Mouse (Mus musculus) kidney, embryonic 14.5 days (tissue): ENCODE results near the gene Isy1. TPM values are rescaled to one million over a fixed set of nuclear protein-coding genes. Genes with fewer than 3 reads are reported as not detected.

Experiments used
- ATAC-seq: fragments of 200-750 bp; cut with Nextera tagmentation; 2 replicates; pipeline ENCODE4 v1.8.0; 2017; ENCODE audit warnings: moderate number of reproducible peaks, mild to moderate bottlenecking, moderate TSS enrichment, moderate library complexity; ENCODE audit not compliant: low FRiP score, low TSS enrichment
- H3K27ac ChIP-seq: fragments of 300-500 bp; sonication (generic); 2 replicates; pipeline ENCODE4 v1.5.1; 2014; ENCODE audit warnings: low read depth, mild to moderate bottlenecking, low read length, moderate library complexity, mixed read lengths
- H3K27me3 ChIP-seq: fragments of 300-500 bp; sonication (generic); 2 replicates; pipeline ENCODE4 v1.6.1; 2014; ENCODE audit warnings: mild to moderate bottlenecking, low read length; ENCODE audit not compliant: control insufficient read depth, insufficient read depth
- H3K36me3 ChIP-seq: fragments of 300-500 bp; sonication (generic); 2 replicates; pipeline ENCODE4 v1.6.1; 2014; ENCODE audit warnings: low read length, mixed read lengths; ENCODE audit not compliant: control insufficient read depth, insufficient read depth
- H3K4me1 ChIP-seq: fragments of 300-500 bp; sonication (generic); 2 replicates; pipeline ENCODE4 v1.6.1; 2014; ENCODE audit warnings: low read length, mixed read lengths; ENCODE audit not compliant: control insufficient read depth, insufficient read depth
- H3K4me2 ChIP-seq: fragments of 300-500 bp; sonication (generic); replicated peaks from 2 replicates; pipeline ENCODE4 v1.6.1; 2014; ENCODE audit warnings: low read depth, mild to moderate bottlenecking, low read length
- H3K4me3 ChIP-seq: fragments of 300-500 bp; sonication (generic); 2 replicates; pipeline ENCODE4 v1.5.1; 2014; ENCODE audit warnings: mild to moderate bottlenecking, low read length
- H3K9ac ChIP-seq: fragments of 300-500 bp; sonication (generic); 2 replicates; pipeline ENCODE4 v1.6.1; 2014; ENCODE audit warnings: low read depth, mild to moderate bottlenecking, low read length, moderate library complexity
- H3K9me3 ChIP-seq: fragments of 300-500 bp; sonication (generic); 2 replicates; pipeline ENCODE4 v1.6.1; 2016; ENCODE audit warnings: low read length; ENCODE audit not compliant: control insufficient read depth
- WGBS: fragments of 180-500 bp; shearing (Covaris S2); extraction: QIAGEN DNeasy Blood & Tissue Kit; methylation state at CpG from one replicate; pipeline ENCODE4 v1.1.7; 2014; 5-methylcytosine and 5-hydroxymethylcytosine counted together
- polyA plus RNA-seq: library from polyadenylated mRNA; unstranded; fragments of >200 nt; fragmentation: Nextera tagmentation; extraction: Ambion mirVana; gene quantifications from 2 replicates; pipeline ENCODE4 v1.2.1, GENCODE M21; 2014

Isy1 gene
- polyA plus RNA-seq, 1 experiment from 2014 or later = 63.5 TPM

DNA sequence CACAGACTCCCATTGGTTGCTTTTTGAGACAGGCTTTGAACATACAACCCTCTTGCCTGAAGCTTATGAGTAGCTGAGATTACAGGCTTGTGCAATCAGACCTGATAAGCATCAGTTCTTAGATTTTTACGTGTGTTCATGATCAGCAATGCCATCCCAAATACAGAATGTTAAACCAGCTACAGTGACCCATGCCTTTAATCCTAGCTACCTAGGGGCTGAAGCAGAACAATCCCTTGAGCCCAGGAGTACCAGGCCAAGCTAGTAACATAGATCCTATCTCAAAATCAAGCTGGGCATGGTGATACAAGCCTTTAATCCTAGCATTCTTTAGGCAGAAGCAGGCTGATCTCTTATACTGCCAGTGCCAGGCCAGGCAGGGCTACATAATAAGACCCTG, 34.6 kb downstream of the Isy1 start:
- no peak overlapping the region for H3K4me3 ChIP-seq
- no peaks in the 10 kb centered on the region for H3K9me3 ChIP-seq
- no peaks in the 10 kb centered on the region for H3K27me3 ChIP-seq
- H3K4me2 ChIP-seq = no peak overlapping the region
- H3K4me1 ChIP-seq = no peaks in the 10 kb centered on the region
- H3K36me3 ChIP-seq = no peaks in the 10 kb centered on the region
- no peak for ATAC-seq
- 85% methylated on average over 1 of the region's 1 CpGs for WGBS
- no peak overlapping the region for H3K9ac ChIP-seq
- no peak overlapping the region for H3K27ac ChIP-seq

DNA sequence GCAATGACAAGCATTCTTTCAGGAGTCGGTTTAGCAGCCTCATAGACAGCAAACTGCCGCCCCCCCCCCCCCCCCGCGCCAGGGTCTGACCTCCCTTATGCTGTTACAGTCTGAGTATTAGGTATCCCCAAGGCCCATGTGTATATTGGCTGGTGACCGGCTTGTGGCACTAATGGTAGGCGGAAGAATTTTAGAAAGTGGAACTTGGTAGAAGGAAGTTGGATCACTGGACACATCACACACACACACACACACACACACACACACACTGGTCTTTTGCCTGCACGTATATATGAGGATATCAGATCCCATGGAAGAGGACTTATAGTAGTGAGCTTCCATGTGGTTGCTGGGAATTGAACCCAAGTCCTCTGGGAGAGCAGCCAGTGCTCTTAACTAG, 36.1 kb downstream of the Isy1 start:
- no peaks in the 10 kb centered on the region for H3K36me3 ChIP-seq
- no peaks in the 10 kb centered on the region for H3K9me3 ChIP-seq
- no peak overlapping the region for H3K9ac ChIP-seq
- WGBS = 85% methylated on average over 7 of the region's 7 CpGs
- H3K4me3 ChIP-seq = no peak overlapping the region
- peaks cover 4% of the 10 kb centered on the region; the same call in 1 of the 2 replicates for H3K4me1 ChIP-seq
- ATAC-seq = no peak
- no peaks in the 10 kb centered on the region for H3K27me3 ChIP-seq
- no peak overlapping the region for H3K4me2 ChIP-seq
- no peak overlapping the region for H3K27ac ChIP-seq

DNA sequence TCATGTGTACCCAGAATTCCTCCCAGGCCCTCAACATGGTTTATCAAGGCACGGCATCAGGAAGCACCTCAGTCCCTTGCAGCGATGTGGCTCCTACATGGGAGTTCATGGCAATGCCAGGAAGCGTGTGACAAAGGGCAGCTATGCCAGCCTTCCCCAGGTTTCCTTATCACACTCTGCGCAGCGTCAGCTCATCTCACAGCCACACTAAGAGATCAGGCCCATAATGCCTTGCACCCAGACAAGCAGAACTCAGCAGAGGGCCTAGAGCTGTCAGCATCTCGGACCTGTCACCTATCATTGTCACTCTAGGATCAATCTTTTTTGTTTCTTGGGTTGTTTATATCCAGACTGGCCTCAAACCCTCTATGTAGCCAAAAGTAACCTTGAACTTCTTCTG, 39.0 kb downstream of the Isy1 start:
- ATAC-seq = no peak
- WGBS = 89% methylated on average over 6 of the region's 6 CpGs
- H3K4me2 ChIP-seq = no peak overlapping the region
- peaks cover 6% of the 10 kb centered on the region; the same call in 1 of the 2 replicates for H3K4me1 ChIP-seq
- H3K36me3 ChIP-seq = no peaks in the 10 kb centered on the region
- no peak overlapping the region for H3K4me3 ChIP-seq
- H3K27me3 ChIP-seq = no peaks in the 10 kb centered on the region
- no peak overlapping the region for H3K9ac ChIP-seq
- H3K27ac ChIP-seq = no peak overlapping the region
- no peaks in the 10 kb centered on the region for H3K9me3 ChIP-seq

DNA sequence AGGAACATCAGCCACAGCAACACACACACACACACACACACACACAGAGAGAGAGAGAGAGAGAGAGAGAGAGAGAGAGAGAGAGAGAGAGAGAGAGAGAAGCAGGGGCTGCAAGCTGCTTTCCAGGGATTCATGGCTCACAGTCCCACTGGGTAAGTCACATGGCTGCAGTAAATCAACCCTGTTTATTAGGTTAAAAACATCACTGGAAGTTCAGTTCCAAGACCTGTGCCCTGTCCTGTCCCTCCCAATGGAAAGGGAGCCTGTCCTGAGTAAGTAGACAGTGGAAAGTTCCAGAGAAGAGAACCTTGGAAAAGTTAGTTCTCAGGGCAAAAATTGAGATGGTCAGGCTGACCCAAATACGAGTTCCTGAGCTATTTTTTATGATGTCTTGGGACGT, 41.3 kb downstream of the Isy1 start:
- no peak overlapping the region for H3K4me2 ChIP-seq
- WGBS = 15% methylated on average over 2 of the region's 2 CpGs

DNA sequence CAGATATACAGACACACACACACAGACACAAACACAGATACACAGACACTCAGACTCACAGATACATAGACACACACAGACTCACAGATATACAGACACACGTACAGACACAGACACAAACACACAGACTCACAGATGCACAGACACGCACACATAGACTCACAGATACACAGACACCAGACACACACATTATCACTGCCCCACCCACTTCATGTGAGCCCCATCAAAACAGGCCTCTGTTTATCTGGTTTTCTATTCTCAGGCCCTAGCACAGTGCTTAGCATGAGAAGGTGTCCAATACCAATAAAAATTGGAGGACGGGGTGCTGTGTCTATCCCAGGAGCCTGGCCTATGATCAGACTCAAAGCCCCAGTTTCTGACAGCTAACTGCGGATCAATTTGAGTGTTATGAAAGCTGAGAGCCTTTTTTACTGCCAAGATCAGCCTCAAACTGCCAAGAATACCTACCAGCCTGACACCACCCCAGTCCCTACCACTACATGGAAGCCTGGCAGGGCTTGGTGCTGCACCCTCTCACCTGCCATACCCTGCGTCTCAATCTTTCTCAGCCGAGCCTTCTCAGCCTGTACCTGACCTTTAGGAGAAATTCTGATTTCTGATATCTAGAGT, 42.2 kb downstream of the Isy1 start:
- Histone ChIP-seq H3K4me2 (no peak overlapping the region), H3K27ac (no peak overlapping the region), H3K9me3 (no peaks in the 10 kb centered on the region), H3K9ac (no peak overlapping the region), H3K27me3 (no peaks in the 10 kb centered on the region), H3K36me3 (peaks cover 11% of the 10 kb centered on the region), H3K4me3 (no peak overlapping the region), H3K4me1 (peaks cover 6% of the 10 kb centered on the region; the same call in 1 of the 2 replicates)
- no peak for ATAC-seq
- WGBS = 93% methylated on average over 6 of the region's 6 CpGs

More for the DNA sequence above, 41.3 kb downstream of the Isy1 start:
- H3K4me3 ChIP-seq = no peak overlapping the region
- ATAC-seq = peak; percentile 61; the same call in 1 of the 2 replicates
- no peaks in the 10 kb centered on the region for H3K9me3 ChIP-seq
- H3K27ac ChIP-seq = no peak overlapping the region
- H3K4me1 ChIP-seq = peaks cover 6% of the 10 kb centered on the region; the same call in 1 of the 2 replicates
- no peak overlapping the region for H3K9ac ChIP-seq
- H3K27me3 ChIP-seq = no peaks in the 10 kb centered on the region
- peaks cover 5% of the 10 kb centered on the region for H3K36me3 ChIP-seq

DNA sequence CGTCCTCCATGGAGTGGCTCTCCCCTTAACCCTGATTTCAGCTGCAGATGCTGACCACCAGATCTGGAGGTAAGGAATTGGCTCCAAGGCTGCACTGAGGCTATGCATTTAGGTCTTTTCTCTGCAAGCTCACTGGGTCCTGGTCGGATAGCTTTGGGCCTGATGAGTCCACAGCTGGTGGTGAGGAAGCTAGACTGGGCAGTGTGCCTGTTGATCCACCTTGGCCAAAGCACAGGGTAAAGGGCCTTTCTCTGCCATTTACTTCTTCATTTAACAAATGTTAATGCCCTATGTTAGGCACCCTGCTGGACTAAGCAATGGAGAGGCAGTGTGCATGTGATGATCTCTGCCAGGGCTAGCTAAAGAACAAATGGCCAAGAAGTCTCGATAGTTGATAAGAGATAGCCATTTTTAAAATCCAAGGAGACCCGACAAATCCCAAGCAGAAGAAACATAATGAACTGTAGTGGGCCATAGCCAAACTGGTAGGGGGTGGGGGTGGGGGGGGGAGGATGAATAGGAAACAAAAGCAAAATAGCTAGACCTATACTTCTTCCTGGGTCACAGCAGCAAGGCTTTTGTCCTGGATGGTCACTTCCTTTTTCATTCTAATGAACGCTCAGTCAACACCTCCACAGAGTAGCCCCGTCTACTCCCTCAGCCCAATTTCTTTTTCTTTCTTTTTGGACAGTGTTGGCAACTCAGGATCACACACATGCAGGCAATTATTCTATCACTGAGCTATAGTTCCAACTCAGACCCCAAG, 43.0 kb downstream of the Isy1 start:
- Histone ChIP-seq H3K9me3 (no peaks in the 10 kb centered on the region), H3K4me2 (no peak overlapping the region), H3K4me1 (peaks cover 6% of the 10 kb centered on the region; the same call in 1 of the 2 replicates), H3K9ac (no peak overlapping the region), H3K27me3 (no peaks in the 10 kb centered on the region), H3K27ac (no peak overlapping the region), H3K4me3 (no peak overlapping the region), H3K36me3 (peaks cover 14% of the 10 kb centered on the region)
- WGBS = 84% methylated on average over 6 of the region's 6 CpGs
- no peak for ATAC-seq

DNA sequence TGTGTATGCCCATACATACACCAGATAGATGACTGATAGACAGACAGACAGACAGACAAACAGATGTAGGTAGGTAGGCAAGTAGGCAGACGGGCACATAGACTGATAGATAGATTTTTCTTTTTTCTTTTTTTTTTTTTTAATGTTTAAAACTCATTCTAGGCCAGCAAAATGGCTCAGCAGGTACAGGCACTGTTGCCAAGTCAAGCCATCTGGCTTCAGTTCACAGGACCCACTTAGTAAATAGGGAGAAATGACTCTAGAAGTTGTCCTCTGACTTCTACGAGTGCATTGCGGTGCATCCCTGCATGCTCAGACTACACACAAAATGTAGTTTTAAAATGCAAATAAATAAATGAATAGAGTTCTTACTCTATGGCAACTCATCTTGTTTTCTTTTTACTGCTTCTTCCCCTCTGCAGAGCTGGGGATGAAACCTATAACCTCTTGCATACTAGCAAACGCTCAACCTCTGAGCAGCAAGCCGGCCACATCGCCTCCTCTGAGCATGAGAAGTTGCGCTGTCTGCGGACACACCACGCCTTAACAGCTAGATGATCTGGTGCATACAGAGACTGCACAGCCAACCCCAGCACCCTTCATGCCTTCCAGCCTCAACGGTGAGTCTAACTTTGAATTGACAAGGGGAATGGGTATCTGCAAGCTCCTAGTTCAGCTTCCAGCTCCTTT, 44.6 kb downstream of the Isy1 start:
- H3K27ac ChIP-seq = no peak overlapping the region
- 95% methylated on average over 10 of the region's 10 CpGs for WGBS

DNA sequence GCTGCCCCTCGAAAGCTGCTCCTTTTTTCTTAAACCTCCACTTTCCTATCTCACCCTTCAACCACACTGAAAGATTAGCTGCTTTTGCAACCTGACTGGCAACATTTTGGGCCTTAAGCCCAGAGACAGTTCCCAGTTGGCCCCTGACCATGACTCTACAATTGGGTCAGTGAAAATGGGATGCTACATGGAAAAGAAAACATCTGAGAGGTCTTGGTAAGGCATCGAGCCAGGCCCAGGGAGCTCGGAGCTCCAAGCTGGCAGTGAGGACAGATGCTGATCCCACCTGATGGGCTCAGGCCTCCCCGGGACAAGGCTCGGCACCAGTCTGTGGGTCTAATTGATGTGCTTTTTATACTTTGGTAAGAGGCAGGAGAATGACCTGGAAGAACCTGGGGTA, 46.8 kb downstream of the Isy1 start:
- H3K4me2 ChIP-seq = no peak overlapping the region
- 94% methylated on average over 5 of the region's 5 CpGs for WGBS
- no peak overlapping the region for H3K9ac ChIP-seq
- peaks cover 6% of the 10 kb centered on the region; the same call in 1 of the 2 replicates for H3K4me1 ChIP-seq
- no peak for ATAC-seq
- H3K4me3 ChIP-seq = no peak overlapping the region
- H3K27me3 ChIP-seq = no peaks in the 10 kb centered on the region
- peaks cover 14% of the 10 kb centered on the region for H3K36me3 ChIP-seq
- no peaks in the 10 kb centered on the region for H3K9me3 ChIP-seq
- no peak overlapping the region for H3K27ac ChIP-seq

More for the DNA sequence above, 44.6 kb downstream of the Isy1 start:
- H3K4me3 ChIP-seq = no peak overlapping the region
- no peaks in the 10 kb centered on the region for H3K9me3 ChIP-seq
- peaks cover 14% of the 10 kb centered on the region for H3K36me3 ChIP-seq
- peaks cover 12% of the 10 kb centered on the region for H3K4me1 ChIP-seq
- H3K4me2 ChIP-seq = no peak overlapping the region
- no peak for ATAC-seq
- no peak overlapping the region for H3K9ac ChIP-seq
- no peaks in the 10 kb centered on the region for H3K27me3 ChIP-seq
